ENCODE assay signal across 8 mouse cellular contexts in genomic region chr1:90843836-90844235, GRCm38 (mm10). TPM values are rescaled to one million over a fixed set of nuclear protein-coding genes. Genes with fewer than 3 reads are reported as not detected.
DNase-seq lines count a peak whose midpoint lies in the region; ATAC-seq and TF ChIP-seq lines count a peak whose summit lies in the region.

Gene Col6a3 (minus strand): TSS chr1:90843971.

- 43% methylated on average over 4 of the region's 4 CpGs for WGBS in intestine, postnatal 0 days
- 54% methylated on average over 4 of the region's 4 CpGs for WGBS in liver, postnatal 0 days (ENCODE audit: insufficient replicate concordance)
- 76% methylated on average over 4 of the region's 4 CpGs for WGBS in midbrain, embryonic 15.5 days

- H3K27ac ChIP-seq in intestine, postnatal 0 days (ENCODE audit: low read depth, low read length): no peak within 1 kb of the TSS; the same call in 1 of the 2 replicates
- no peak within 1 kb of the TSS for H3K27ac ChIP-seq in liver, postnatal 0 days (ENCODE audit: low read depth)
- H3K27ac ChIP-seq in midbrain, embryonic 15.5 days: no peak within 1 kb of the TSS

- peak within 1 kb of the TSS; percentile 36 for H3K4me3 ChIP-seq in intestine, postnatal 0 days (ENCODE audit: low read depth, low read length)
- H3K4me3 ChIP-seq in liver, postnatal 0 days (ENCODE audit: low read depth, low read length): no peak within 1 kb of the TSS
- H3K4me3 ChIP-seq in midbrain, embryonic 15.5 days: no peak within 1 kb of the TSS

- no peaks in the 10 kb centered on the region for H3K27me3 ChIP-seq in intestine, postnatal 0 days (replicated peaks; ENCODE audit: control insufficient read depth, insufficient read depth, low read length)
- no peaks in the 10 kb centered on the region for H3K27me3 ChIP-seq in liver, postnatal 0 days (ENCODE audit: insufficient read depth, low read length)
- no peaks in the 10 kb centered on the region for H3K27me3 ChIP-seq in midbrain, embryonic 15.5 days (replicated peaks)

- H3K4me2 ChIP-seq in intestine, postnatal 0 days (replicated peaks; ENCODE audit: low read depth): peak within 1 kb of the TSS; percentile 59
- peak within 1 kb of the TSS; percentile 40 for H3K4me2 ChIP-seq in liver, postnatal 0 days (ENCODE audit: low read depth, low read length)
- no peak within 1 kb of the TSS for H3K4me2 ChIP-seq in midbrain, embryonic 15.5 days

- no peak for ATAC-seq in intestine, postnatal 0 days
- ATAC-seq in liver, postnatal 0 days: no peak
- no peak for ATAC-seq in midbrain, embryonic 15.5 days (replicated peaks)

- H3K36me3 ChIP-seq in intestine, postnatal 0 days (ENCODE audit: control insufficient read depth, insufficient read depth): no peaks in the 10 kb centered on the region
- no peaks in the 10 kb centered on the region for H3K36me3 ChIP-seq in liver, postnatal 0 days (replicated peaks; ENCODE audit: insufficient read depth, low read length)
- no peaks in the 10 kb centered on the region for H3K36me3 ChIP-seq in midbrain, embryonic 15.5 days (replicated peaks)

- peak within 1 kb of the TSS; percentile 11; the same call in 1 of the 2 replicates for H3K9ac ChIP-seq in intestine, postnatal 0 days (ENCODE audit: low read depth, low read length)
- no peak within 1 kb of the TSS for H3K9ac ChIP-seq in liver, postnatal 0 days (replicated peaks)
- no peak within 1 kb of the TSS for H3K9ac ChIP-seq in midbrain, embryonic 15.5 days

- no peak for TF ChIP-seq EP300 in liver, postnatal 0 days (IDR thresholded peaks at IDR 0.05; ENCODE audit: low read depth)

- no peaks in the 10 kb centered on the region for H3K4me1 ChIP-seq in intestine, postnatal 0 days (replicated peaks; ENCODE audit: control insufficient read depth, insufficient read depth, low read length)
- no peaks in the 10 kb centered on the region for H3K4me1 ChIP-seq in liver, postnatal 0 days (ENCODE audit: insufficient read depth)
- peaks cover 2% of the 10 kb centered on the region; the same call in 1 of the 2 replicates for H3K4me1 ChIP-seq in midbrain, embryonic 15.5 days

- H3K9me3 ChIP-seq in intestine, postnatal 0 days (ENCODE audit: control insufficient read depth): no peaks in the 10 kb centered on the region
- H3K9me3 ChIP-seq in liver, postnatal 0 days (ENCODE audit: low read length): no peaks in the 10 kb centered on the region
- no peaks in the 10 kb centered on the region for H3K9me3 ChIP-seq in midbrain, embryonic 15.5 days

- TF ChIP-seq CTCF in intestine, postnatal 0 days (IDR thresholded peaks at IDR 0.05; ENCODE audit: low read depth): no peak
- TF ChIP-seq CTCF in liver, postnatal 0 days (IDR thresholded peaks at IDR 0.05; ENCODE audit: low read depth): no peak

- peak; percentile 48 for DNase-seq in embryo, embryonic 11 days
- no peak for DNase-seq in embryo, embryonic 9.5 days (ENCODE audit: extremely low spot score)
- DNase-seq in gastrocnemius, postnatal 10 days: peak; percentile 72
- no peak for DNase-seq in liver, postnatal 0 days
- peak; percentile 46 for DNase-seq in testis, postnatal 14 days (ENCODE audit: low spot score)
- DNase-seq in T-cell, adult 2 months (ENCODE audit: low spot score): no peak

RNA-seq across cellular contexts. Expression of gene Col6a3, which starts in this region (rescaled TPM):
- 100 to 1,000 TPM; 299 to 378 TPM for total RNA-seq in gastrocnemius, postnatal 10 days (2021)
- 31.5 and 33.3 TPM in 2 replicates for polyA plus RNA-seq in intestine, postnatal 0 days (2015; fragmentation: Nextera tagmentation; extraction: Ambion mirVana)
- 3.7 and 5.2 TPM in 2 replicates for polyA plus RNA-seq in liver, postnatal 0 days (2015; fragmentation: Nextera tagmentation; extraction: Ambion mirVana)
- 7.3 and 8.8 TPM in 2 replicates for polyA plus RNA-seq in midbrain, embryonic 15.5 days (2015; fragmentation: Nextera tagmentation; extraction: Ambion mirVana)

Comparison
In these comparisons a context has a peak if more than half of its experiments do, and no peak if none do; other contexts are left out.
1. DNase-seq: peak in embryo, embryonic 11 days (single experiment), gastrocnemius, postnatal 10 days (single experiment) and testis, postnatal 14 days (single experiment); none in embryo, embryonic 9.5 days (single experiment), liver, postnatal 0 days (single experiment) and T-cell, adult 2 months (single experiment).